Mouse (Mus musculus): ENCODE results near the gene Aftph. TPM values are rescaled to one million over a fixed set of nuclear protein-coding genes. Genes with fewer than 3 reads are reported as not detected.

Aftph gene
- polyA plus RNA-seq, 1 experiment from 2014 or later = 34.0 TPM

- Histone ChIP-seq H3K4me3 (no peak overlapping the region), H3K27ac (no peak overlapping the region), H3K9ac (no peak overlapping the region), H3K9me3 (no peaks in the 10 kb centered on the region), H3K27me3 (replicated peaks) (no peaks in the 10 kb centered on the region), H3K36me3 (no peaks in the 10 kb centered on the region), H3K4me1 (peaks cover 32% of the 10 kb centered on the region), H3K4me2 (replicated peaks) (no peak overlapping the region)
- no peak for ATAC-seq (ENCODE audit: low FRiP score, low read depth)
- WGBS = 96% methylated on average over 3 of the region's 3 CpGs
Observed at GRCm38 (mm10) chr11:20659094-20659493, 82.3 kb downstream of the Aftph start.

DNA sequence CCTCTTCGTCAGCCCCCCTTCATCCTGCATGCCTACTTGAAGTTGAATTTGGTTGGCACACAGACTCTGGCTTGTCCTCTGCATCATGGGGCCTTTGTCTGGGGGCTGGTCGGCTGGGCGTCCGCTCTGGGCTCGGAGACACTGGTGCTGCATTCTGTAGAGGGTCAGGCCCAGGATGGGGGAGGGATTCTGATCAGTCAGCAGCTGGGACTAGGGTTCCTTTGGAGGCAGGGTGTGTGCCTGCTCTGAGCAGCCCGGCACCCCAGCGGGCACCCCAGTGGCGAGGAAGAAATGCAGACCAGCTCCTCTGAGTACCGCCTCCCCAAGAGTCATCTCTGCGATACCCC is 84.7 kb downstream of the Aftph start:
- no peaks in the 10 kb centered on the region for H3K9me3 ChIP-seq
- H3K9ac ChIP-seq = 0 out of 2 replicates have a peak overlapping the region, but pooled peaks have one; percentile 44
- H3K4me3 ChIP-seq = 0 out of 2 replicates have a peak overlapping the region, but pooled peaks have one; percentile 9
- no peaks in the 10 kb centered on the region for H3K36me3 ChIP-seq
- peaks cover 27% of the 10 kb centered on the region for H3K4me1 ChIP-seq
- H3K27me3 ChIP-seq (replicated peaks) = no peaks in the 10 kb centered on the region
- H3K27ac ChIP-seq = peak overlapping the region; percentile 60
- H3K4me2 ChIP-seq (replicated peaks) = peak overlapping the region; percentile 51
- WGBS = 18% methylated on average over 10 of the region's 10 CpGs
- ATAC-seq (ENCODE audit: low FRiP score, low read depth) = peak; percentile 35

DNA sequence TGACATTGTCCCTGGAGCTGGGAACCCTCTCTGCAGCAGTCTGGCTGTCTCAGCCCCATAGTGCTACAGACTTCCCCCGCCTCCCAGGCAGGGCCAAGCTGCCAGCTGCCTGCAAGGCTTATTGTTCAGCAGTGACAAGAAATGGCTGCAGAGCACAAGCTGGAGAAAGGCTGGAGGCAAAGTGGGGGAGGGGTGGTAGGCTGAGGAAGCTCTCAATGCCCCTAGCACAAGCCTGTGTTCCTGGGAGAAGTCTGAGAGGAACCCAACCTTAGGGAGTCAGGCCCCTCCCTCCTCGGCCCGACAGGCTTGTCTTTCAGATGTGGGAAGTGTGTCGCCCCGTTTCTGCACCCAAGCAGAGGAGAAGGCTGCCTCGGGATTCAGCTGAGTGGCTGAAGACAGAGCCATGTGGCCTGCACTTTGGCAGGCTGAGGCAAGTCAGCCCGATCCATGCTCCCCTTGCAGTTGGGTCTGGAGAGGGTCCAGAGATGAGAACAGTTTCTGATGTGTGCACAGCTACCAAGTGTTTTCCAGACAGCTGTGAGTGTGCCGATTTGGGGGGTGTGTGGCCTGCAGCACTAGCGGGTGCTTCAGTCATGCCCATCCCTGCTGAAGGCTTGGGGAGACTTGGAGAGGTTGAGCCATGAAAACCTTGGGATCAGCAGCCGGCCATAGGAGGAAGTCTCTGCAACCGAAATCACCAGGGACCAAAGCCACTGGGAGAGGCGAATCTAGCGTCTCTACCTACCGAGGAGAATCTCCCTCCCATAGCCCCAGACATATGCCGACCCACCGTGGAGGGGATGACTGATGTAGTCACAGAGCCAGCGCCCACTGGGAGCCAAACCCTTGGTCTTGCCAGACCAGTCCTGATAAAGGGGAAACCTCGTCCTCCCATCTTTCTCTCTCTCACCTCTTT is 85.3 kb downstream of the Aftph start:
- Histone ChIP-seq H3K9me3 (no peaks in the 10 kb centered on the region), H3K27ac (peak overlapping the region; percentile 60), H3K4me3 (0 out of 2 replicates have a peak overlapping the region, but pooled peaks have one; percentile 9), H3K4me2 (replicated peaks) (peak overlapping the region; percentile 51), H3K36me3 (no peaks in the 10 kb centered on the region), H3K27me3 (replicated peaks) (no peaks in the 10 kb centered on the region), H3K9ac (peak overlapping the region; percentile 38), H3K4me1 (peaks cover 27% of the 10 kb centered on the region)
- peak; percentile 89 for ATAC-seq (ENCODE audit: low FRiP score, low read depth)
- WGBS = 14% methylated on average over 18 of the region's 18 CpGs

DNA sequence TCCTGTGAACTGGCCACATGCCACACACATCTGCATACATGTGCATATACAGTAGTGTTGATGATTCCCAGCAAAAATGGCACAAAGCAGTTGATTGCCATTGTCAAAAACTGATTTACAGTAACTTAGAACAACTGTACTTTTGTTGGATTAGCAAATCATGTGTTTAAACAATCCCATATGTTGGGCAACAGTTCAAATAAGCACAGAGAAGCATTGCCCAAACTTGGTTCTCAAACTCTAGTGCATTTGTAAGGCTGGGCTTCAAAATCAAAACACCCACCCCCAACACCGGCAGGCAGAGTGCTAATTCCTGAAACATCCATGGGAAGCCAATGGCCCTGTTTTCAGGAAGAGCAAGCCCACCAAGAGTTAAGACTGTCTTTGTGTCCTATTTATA is 90.2 kb downstream of the Aftph start:
- no peak overlapping the region for H3K9ac ChIP-seq
- H3K4me1 ChIP-seq = peaks cover 52% of the 10 kb centered on the region
- no peaks in the 10 kb centered on the region for H3K9me3 ChIP-seq
- no peaks in the 10 kb centered on the region for H3K27me3 ChIP-seq (replicated peaks)
- H3K4me3 ChIP-seq = no peak overlapping the region
- 68% methylated on average over 1 of the region's 1 CpGs for WGBS
- no peak overlapping the region for H3K27ac ChIP-seq
- H3K4me2 ChIP-seq (replicated peaks) = no peak overlapping the region
- ATAC-seq (ENCODE audit: low FRiP score, low read depth) = no peak
- H3K36me3 ChIP-seq = peaks cover 7% of the 10 kb centered on the region; the same call in 1 of the 2 replicates

DNA sequence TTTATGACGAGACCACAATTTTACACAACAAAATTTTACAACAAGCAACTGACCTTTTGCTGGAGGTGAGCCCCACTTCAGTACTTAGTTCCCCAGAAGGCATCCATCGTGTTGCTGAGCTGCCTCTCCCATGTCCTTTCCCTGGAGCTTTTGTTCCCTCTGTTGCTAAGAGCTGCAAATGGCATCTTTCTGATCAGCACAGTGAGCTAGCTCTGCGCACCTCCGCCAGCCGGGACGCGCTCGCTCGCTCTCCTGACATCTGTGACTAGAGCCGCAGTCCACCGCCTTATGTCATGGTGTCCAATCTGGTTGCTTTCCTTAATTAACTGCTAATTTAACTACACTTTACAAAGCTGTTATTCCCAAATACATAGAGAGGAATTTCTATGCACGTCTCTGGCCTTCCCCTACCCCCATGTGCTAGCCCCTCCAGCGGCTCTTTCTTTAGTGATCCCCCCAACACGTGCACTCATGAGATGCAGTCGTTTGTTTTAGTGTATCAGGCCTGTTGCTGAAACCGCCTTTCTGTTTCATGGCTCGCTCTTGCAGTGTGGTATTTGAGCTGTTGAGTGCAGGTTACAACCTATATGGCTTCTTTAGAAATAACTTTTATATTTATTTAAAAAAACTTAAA is 91.3 kb downstream of the Aftph start:
- Histone ChIP-seq H3K27ac (0 out of 2 replicates have a peak overlapping the region, but pooled peaks have one; percentile 7), H3K9ac (no peak overlapping the region), H3K36me3 (peaks cover 7% of the 10 kb centered on the region; the same call in 1 of the 2 replicates), H3K4me2 (replicated peaks) (peak overlapping the region; percentile 30; the same call in 1 of the 2 replicates), H3K27me3 (replicated peaks) (no peaks in the 10 kb centered on the region), H3K9me3 (no peaks in the 10 kb centered on the region), H3K4me3 (no peak overlapping the region), H3K4me1 (peaks cover 43% of the 10 kb centered on the region)
- ATAC-seq (ENCODE audit: low FRiP score, low read depth) = peak; percentile 83
- 27% methylated on average over 17 of the region's 17 CpGs for WGBS

DNA sequence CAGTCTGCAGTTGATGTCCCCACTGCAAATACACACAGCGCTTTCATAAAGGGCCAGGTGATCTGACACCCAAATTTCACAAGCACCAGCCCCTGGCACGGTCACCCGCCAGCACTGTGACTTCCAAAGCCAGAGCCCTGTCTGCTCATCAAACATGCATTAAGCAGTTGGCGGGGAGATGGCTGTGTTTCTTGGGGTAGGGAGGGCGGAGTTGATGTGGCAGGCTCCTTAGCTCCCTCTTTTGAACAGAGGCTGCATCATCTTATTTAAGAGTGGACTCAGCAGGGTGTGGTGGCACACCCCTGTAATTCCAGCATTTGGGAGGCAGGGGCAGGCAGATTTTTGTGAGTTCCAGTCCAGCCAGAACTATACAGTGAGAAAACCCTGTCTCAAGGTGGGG is 91.9 kb downstream of the Aftph start:
- no peak overlapping the region for H3K4me3 ChIP-seq
- H3K4me1 ChIP-seq = peaks cover 37% of the 10 kb centered on the region
- no peak overlapping the region; the same call in 1 of the 2 replicates for H3K4me2 ChIP-seq (replicated peaks)
- peak; percentile 43; the same call in 1 of the 2 replicates for ATAC-seq (ENCODE audit: low FRiP score, low read depth)
- H3K9ac ChIP-seq = no peak overlapping the region
- no peaks in the 10 kb centered on the region for H3K27me3 ChIP-seq (replicated peaks)
- no peak overlapping the region for H3K27ac ChIP-seq
- H3K9me3 ChIP-seq = no peaks in the 10 kb centered on the region
- WGBS = 44% methylated on average over 5 of the region's 5 CpGs
- H3K36me3 ChIP-seq = peaks cover 7% of the 10 kb centered on the region; the same call in 1 of the 2 replicates

DNA sequence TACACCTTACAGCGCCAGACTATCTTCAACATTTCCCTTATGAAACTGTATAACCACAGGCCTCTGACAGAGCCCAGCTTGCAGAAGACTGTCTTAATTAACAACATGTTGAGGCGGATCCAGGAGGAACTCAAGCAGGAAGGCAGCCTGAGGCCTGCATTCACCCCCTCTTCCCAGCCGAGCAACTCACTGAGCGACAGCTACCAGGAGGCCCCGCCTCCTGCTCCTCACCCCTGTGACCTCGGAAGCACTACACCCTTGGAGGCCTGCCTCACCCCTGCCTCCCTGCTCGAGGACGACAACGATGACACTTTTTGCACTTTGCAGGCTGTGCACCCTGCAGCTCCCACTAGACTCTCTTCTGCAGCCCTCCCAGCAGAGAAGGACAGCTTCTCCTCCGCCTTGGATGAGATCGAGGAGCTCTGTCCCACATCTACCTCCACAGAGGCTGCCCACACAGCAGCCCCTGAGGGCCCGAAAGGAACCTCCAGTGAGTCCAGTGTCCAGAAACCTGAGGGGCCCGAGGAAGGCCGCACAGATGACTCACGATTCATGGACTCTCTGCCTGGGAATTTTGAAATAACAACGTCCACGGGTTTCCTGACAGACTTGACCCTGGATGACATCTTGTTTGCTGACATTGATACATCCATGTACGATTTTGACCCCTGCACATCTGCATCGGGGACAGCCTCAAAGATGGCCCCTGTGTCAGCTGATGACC is 93.3 kb downstream of the Aftph start:
- Histone ChIP-seq H3K9ac (no peak overlapping the region), H3K4me1 (peaks cover 40% of the 10 kb centered on the region), H3K4me2 (replicated peaks) (no peak overlapping the region), H3K9me3 (no peaks in the 10 kb centered on the region), H3K27ac (no peak overlapping the region), H3K27me3 (replicated peaks) (no peaks in the 10 kb centered on the region), H3K4me3 (no peak overlapping the region), H3K36me3 (peaks cover 7% of the 10 kb centered on the region; the same call in 1 of the 2 replicates)
- no peak for ATAC-seq (ENCODE audit: low FRiP score, low read depth)
- WGBS = 55% methylated on average over 19 of the region's 19 CpGs

- ATAC-seq (ENCODE audit: low FRiP score, low read depth) = no peak
- WGBS = 36% methylated on average over 10 of the region's 10 CpGs
- Histone ChIP-seq H3K4me3 (no peak overlapping the region), H3K4me2 (replicated peaks) (no peak overlapping the region), H3K9me3 (no peaks in the 10 kb centered on the region), H3K36me3 (peaks cover 7% of the 10 kb centered on the region; the same call in 1 of the 2 replicates), H3K27me3 (replicated peaks) (no peaks in the 10 kb centered on the region), H3K27ac (no peak overlapping the region), H3K9ac (no peak overlapping the region), H3K4me1 (peaks cover 40% of the 10 kb centered on the region)
Observed at GRCm38 (mm10) chr11:20646986-20647726, 94.2 kb downstream of the Aftph start.

GRCm38 (mm10) chr11:20646142-20646541 is 95.2 kb downstream of the Aftph start:
- ATAC-seq (ENCODE audit: low FRiP score, low read depth) = no peak
- H3K36me3 ChIP-seq = peaks cover 7% of the 10 kb centered on the region; the same call in 1 of the 2 replicates
- 64% methylated on average over 6 of the region's 6 CpGs for WGBS
- H3K4me2 ChIP-seq (replicated peaks) = no peak overlapping the region
- H3K27me3 ChIP-seq (replicated peaks) = no peaks in the 10 kb centered on the region
- no peaks in the 10 kb centered on the region for H3K9me3 ChIP-seq
- no peak overlapping the region for H3K9ac ChIP-seq
- no peak overlapping the region for H3K4me3 ChIP-seq
- H3K4me1 ChIP-seq = peaks cover 41% of the 10 kb centered on the region
- H3K27ac ChIP-seq = no peak overlapping the region

- no peak overlapping the region for H3K27ac ChIP-seq
- no peaks in the 10 kb centered on the region for H3K27me3 ChIP-seq (replicated peaks)
- WGBS = 81% methylated on average over 3 of the region's 3 CpGs
- H3K9me3 ChIP-seq = no peaks in the 10 kb centered on the region
- H3K36me3 ChIP-seq = peaks cover 7% of the 10 kb centered on the region; the same call in 1 of the 2 replicates
- ATAC-seq (ENCODE audit: low FRiP score, low read depth) = no peak
- no peak overlapping the region for H3K4me3 ChIP-seq
- H3K4me1 ChIP-seq = peaks cover 42% of the 10 kb centered on the region
- no peak overlapping the region for H3K9ac ChIP-seq
- no peak overlapping the region for H3K4me2 ChIP-seq (replicated peaks)
Observed at GRCm38 (mm10) chr11:20645521-20645920, 95.9 kb downstream of the Aftph start.

- Histone ChIP-seq H3K27ac (no peak overlapping the region), H3K4me3 (no peak overlapping the region), H3K9me3 (no peaks in the 10 kb centered on the region), H3K9ac (no peak overlapping the region), H3K27me3 (replicated peaks) (no peaks in the 10 kb centered on the region), H3K4me1 (peaks cover 43% of the 10 kb centered on the region), H3K4me2 (replicated peaks) (no peak overlapping the region), H3K36me3 (peaks cover 7% of the 10 kb centered on the region; the same call in 1 of the 2 replicates)
- 62% methylated on average over 6 of the region's 6 CpGs for WGBS
- no peak for ATAC-seq (ENCODE audit: low FRiP score, low read depth)
Observed at GRCm38 (mm10) chr11:20644872-20645271, 96.5 kb downstream of the Aftph start.
